Mouse (Mus musculus): ENCODE measurements around the gene Pcyt1b. TPM values are rescaled to one million over a fixed set of nuclear protein-coding genes. Genes with fewer than 3 reads are reported as not detected.

The Pcyt1b gene
- polyA plus RNA-seq, 1 experiment from 2014 or later: 8.3 TPM

DNA sequence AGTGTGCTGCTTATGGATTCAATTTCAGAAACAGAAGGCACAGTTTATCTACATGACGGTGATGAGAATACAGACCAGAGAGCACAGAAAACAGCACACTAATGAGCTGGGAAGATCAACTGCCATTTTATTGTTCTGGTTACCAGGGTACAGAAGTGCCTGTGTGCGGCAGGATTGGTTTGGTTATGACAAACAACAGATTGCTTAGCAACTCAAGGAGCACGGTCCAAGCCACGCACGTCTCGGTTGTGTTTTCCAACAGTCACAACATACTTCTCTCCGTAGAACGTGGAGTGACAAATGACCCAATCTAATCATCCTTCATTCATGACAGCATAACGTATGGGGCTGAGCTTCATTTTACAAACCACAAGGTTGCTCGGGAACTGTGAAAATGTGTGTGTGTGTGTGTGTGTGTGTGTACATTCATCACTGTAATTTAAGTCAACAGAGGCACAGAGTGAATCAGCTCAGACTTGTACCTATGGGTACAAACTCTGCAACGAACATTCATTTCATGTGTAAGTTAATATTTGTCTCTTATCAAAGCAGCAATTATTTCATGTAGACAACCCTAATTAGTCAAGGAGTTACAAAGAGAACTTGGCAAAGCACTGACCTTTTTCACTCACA, 100.7 kb downstream of the Pcyt1b start:
- H3K27ac ChIP-seq (ENCODE audit: low read depth, low read length): no peak overlapping the region
- H3K36me3 ChIP-seq (ENCODE audit: control insufficient read depth, insufficient read depth, low read length): no peaks in the 10 kb centered on the region
- H3K9ac ChIP-seq (ENCODE audit: low read length): no peak overlapping the region
- DNase-seq (ENCODE audit: low spot score): no peak
- whole genome bisulfite sequencing: 70% methylated on average over 11 of the region's 11 CpGs
- ATAC-seq (replicated peaks; ENCODE audit: low FRiP score): 0 out of 2 replicates have a peak, but pooled peaks have one; percentile 5
- H3K27me3 ChIP-seq (ENCODE audit: control insufficient read depth, insufficient read depth, low read length): no peaks in the 10 kb centered on the region; the same call in 1 of the 2 replicates
- H3K9me3 ChIP-seq (ENCODE audit: control insufficient read depth, low read length): no peaks in the 10 kb centered on the region
- H3K4me1 ChIP-seq (replicated peaks; ENCODE audit: control insufficient read depth, insufficient read depth, low read length): no peaks in the 10 kb centered on the region
- no peak overlapping the region for H3K4me2 ChIP-seq (ENCODE audit: low read depth, low read length, severe bottlenecking)
- H3K4me3 ChIP-seq (ENCODE audit: low read depth, low read length): no peak overlapping the region

DNA sequence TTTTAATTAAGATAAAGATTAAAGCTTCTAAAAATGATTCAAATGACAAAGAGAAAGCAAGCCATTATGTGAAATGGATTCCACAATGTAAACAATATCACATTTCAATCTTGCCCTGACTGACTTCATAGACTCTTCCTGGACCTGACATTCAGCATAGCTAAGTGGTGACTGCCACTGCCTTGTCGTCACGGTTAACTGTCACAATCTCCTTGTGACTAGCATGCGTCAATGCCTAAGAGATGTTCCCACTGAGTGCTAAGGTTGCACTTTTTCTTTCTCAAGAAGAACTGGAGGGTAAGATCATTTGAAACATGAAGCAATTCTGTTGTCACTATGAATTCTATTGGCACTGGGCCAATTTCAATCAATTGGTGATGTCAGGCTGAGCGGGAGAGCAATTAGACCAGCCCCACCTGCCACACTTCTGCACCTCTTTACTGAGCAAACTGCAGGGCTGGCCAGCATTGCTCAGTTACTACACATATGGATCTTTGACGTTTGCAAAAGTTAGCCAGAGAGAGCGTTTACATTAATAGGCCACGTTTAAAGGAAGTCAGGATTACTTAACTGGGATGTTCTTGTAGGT, 102.3 kb downstream of the Pcyt1b start:
- Histone ChIP-seq H3K36me3 (ENCODE audit: control insufficient read depth, insufficient read depth, low read length) (no peaks in the 10 kb centered on the region), H3K9me3 (ENCODE audit: control insufficient read depth, low read length) (no peaks in the 10 kb centered on the region), H3K27me3 (ENCODE audit: control insufficient read depth, insufficient read depth, low read length) (no peaks in the 10 kb centered on the region; the same call in 1 of the 2 replicates), H3K27ac (ENCODE audit: low read depth, low read length) (no peak overlapping the region), H3K9ac (ENCODE audit: low read length) (no peak overlapping the region), H3K4me1 (replicated peaks; ENCODE audit: control insufficient read depth, insufficient read depth, low read length) (no peaks in the 10 kb centered on the region), H3K4me3 (ENCODE audit: low read depth, low read length) (no peak overlapping the region), H3K4me2 (ENCODE audit: low read depth, low read length, severe bottlenecking) (no peak overlapping the region)
- 76% methylated on average over 7 of the region's 7 CpGs for WGBS
- DNase-seq (ENCODE audit: low spot score) (no peak), ATAC-seq (replicated peaks; ENCODE audit: low FRiP score) (no peak)

DNA sequence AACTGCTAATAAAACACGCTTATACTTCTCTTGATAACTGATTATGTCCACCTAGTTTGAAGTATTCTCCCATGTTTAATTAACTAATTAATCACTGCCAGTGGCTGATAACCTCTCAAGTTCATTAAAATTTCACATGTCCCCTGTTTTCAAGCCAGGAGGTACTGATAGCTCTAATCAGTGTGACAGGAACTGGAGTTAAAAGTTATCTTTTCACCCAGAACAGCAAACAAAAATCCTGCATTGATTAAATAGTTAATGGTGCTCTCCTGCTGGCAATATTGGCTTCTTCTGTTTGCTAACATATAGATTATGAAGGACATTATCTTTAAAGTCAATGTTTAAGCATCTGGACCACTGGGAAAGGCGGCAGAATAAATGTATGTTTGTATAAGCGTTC, 106.1 kb downstream of the Pcyt1b start:
- DNase-seq (ENCODE audit: low spot score) (no peak), ATAC-seq (replicated peaks; ENCODE audit: low FRiP score) (no peak)
- no peaks in the 10 kb centered on the region for H3K36me3 ChIP-seq (ENCODE audit: control insufficient read depth, insufficient read depth, low read length)
- no peaks in the 10 kb centered on the region for H3K4me1 ChIP-seq (replicated peaks; ENCODE audit: control insufficient read depth, insufficient read depth, low read length)
- H3K4me2 ChIP-seq (ENCODE audit: low read depth, low read length, severe bottlenecking): no peak overlapping the region
- H3K9ac ChIP-seq (ENCODE audit: low read length): no peak overlapping the region
- WGBS: 87% methylated on average over 3 of the region's 3 CpGs
- no peaks in the 10 kb centered on the region for H3K9me3 ChIP-seq (ENCODE audit: control insufficient read depth, low read length)
- H3K4me3 ChIP-seq (ENCODE audit: low read depth, low read length): no peak overlapping the region
- no peak overlapping the region for H3K27ac ChIP-seq (ENCODE audit: low read depth, low read length)
- no peaks in the 10 kb centered on the region for H3K27me3 ChIP-seq (ENCODE audit: control insufficient read depth, insufficient read depth, low read length)

DNA sequence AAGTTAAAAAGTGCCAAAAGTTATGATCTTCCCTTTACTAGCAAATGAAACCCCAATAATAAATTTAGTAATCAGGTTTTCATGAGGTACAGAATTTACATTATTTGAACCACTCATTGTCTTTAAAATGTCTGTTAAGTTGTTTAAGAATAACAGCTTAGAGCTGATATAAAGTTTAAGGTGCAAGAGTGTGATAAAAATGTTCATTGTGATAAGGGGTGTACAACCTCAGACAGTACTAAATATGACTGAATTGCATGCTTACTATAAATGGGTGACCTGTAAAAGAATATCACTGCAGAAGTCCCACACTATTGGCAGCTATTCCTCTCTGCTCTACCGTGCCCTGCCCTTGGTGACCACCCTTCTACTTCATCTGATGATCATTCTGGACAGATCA, 134.9 kb downstream of the Pcyt1b start:
- Histone ChIP-seq H3K9ac (ENCODE audit: low read length) (no peak overlapping the region), H3K4me3 (ENCODE audit: low read depth, low read length) (no peak overlapping the region), H3K36me3 (ENCODE audit: control insufficient read depth, insufficient read depth, low read length) (no peaks in the 10 kb centered on the region), H3K4me1 (replicated peaks; ENCODE audit: control insufficient read depth, insufficient read depth, low read length) (no peaks in the 10 kb centered on the region), H3K27ac (ENCODE audit: low read depth, low read length) (no peak overlapping the region), H3K27me3 (ENCODE audit: control insufficient read depth, insufficient read depth, low read length) (no peaks in the 10 kb centered on the region), H3K9me3 (ENCODE audit: control insufficient read depth, low read length) (no peaks in the 10 kb centered on the region), H3K4me2 (ENCODE audit: low read depth, low read length, severe bottlenecking) (no peak overlapping the region)
- WGBS: 80% methylated on average over 1 of the region's 1 CpGs
- ATAC-seq (replicated peaks; ENCODE audit: low FRiP score) (no peak), DNase-seq (ENCODE audit: low spot score) (no peak)

DNA sequence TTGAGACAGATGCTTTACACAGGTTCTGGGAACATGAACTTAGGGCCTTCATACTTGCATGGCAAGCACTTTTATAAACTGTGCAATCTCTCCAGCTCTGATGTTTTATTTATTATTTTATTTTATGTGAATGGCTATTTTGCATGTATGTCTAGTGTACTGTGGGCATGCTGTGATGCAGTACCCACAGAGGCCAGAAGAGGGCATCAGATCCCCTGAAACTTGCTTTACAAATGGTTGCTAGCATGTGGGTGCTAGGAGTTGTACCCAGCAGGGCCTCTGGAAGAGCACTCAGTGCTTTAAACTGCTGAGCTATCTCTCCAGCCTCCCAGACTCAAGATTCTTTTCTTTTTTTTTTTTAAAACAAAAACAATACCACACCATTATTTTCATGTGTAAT, 138.5 kb downstream of the Pcyt1b start:
- Histone ChIP-seq H3K27ac (ENCODE audit: low read depth, low read length) (no peak overlapping the region), H3K4me1 (replicated peaks; ENCODE audit: control insufficient read depth, insufficient read depth, low read length) (no peaks in the 10 kb centered on the region), H3K4me2 (ENCODE audit: low read depth, low read length, severe bottlenecking) (no peak overlapping the region), H3K36me3 (ENCODE audit: control insufficient read depth, insufficient read depth, low read length) (no peaks in the 10 kb centered on the region), H3K27me3 (ENCODE audit: control insufficient read depth, insufficient read depth, low read length) (no peaks in the 10 kb centered on the region), H3K9ac (ENCODE audit: low read length) (no peak overlapping the region), H3K9me3 (ENCODE audit: control insufficient read depth, low read length) (no peaks in the 10 kb centered on the region), H3K4me3 (ENCODE audit: low read depth, low read length) (no peak overlapping the region)
- ATAC-seq (replicated peaks; ENCODE audit: low FRiP score) (no peak), DNase-seq (ENCODE audit: low spot score) (peak; percentile 64)

Other genes starting within 250 kb of the Pcyt1b start
- gene Pola1, start 22.7 kb upstream of the Pcyt1b start, polyA plus RNA-seq (2014; fragmentation: Nextera tagmentation; extraction: Ambion mirVana): 23.6 and 28.4 TPM in 2 replicates
- gene Pdk3, start 177.3 kb downstream of the Pcyt1b start, polyA plus RNA-seq (2014; fragmentation: Nextera tagmentation; extraction: Ambion mirVana): 68.6 and 73.4 TPM in 2 replicates